Comparison of ENCODE assay signal across 7 mouse cellular contexts in genomic region chr1:42693852-42694251, GRCm38 (mm10). TPM values are rescaled to one million over a fixed set of nuclear protein-coding genes. Genes with fewer than 3 reads are reported as not detected.
DNase-seq lines count a peak whose midpoint lies in the region; ATAC-seq and TF ChIP-seq lines count a peak whose summit lies in the region.

No protein-coding gene starts in this region.

- peaks cover 89% of the 10 kb centered on the region for H3K27me3 ChIP-seq in lung, embryonic 14.5 days (ENCODE audit: insufficient read depth, low read length)
- H3K27me3 ChIP-seq in embryonic facial prominence, embryonic 12.5 days: peaks cover 48% of the 10 kb centered on the region
- no peaks in the 10 kb centered on the region for H3K27me3 ChIP-seq in hindbrain, postnatal 0 days (ENCODE audit: insufficient read depth, low read length)
- peaks cover 89% of the 10 kb centered on the region for H3K27me3 ChIP-seq in limb, embryonic 12.5 days

- no peak overlapping the region for H3K27ac ChIP-seq in lung, embryonic 14.5 days (ENCODE audit: low read depth)
- peak overlapping the region; percentile 86 for H3K27ac ChIP-seq in embryonic facial prominence, embryonic 12.5 days
- peak overlapping the region; percentile 92 for H3K27ac ChIP-seq in hindbrain, postnatal 0 days
- no peak overlapping the region for H3K27ac ChIP-seq in limb, embryonic 12.5 days

- peak; percentile 13; the same call in 1 of the 2 replicates for TF ChIP-seq CTCF in lung, embryonic 14.5 days (IDR thresholded peaks at IDR 0.05; ENCODE audit: low read depth)
- no peak for TF ChIP-seq CTCF in hindbrain, postnatal 0 days (IDR thresholded peaks at IDR 0.05; ENCODE audit: low read depth)

- peak overlapping the region; percentile 84 for H3K4me2 ChIP-seq in lung, embryonic 14.5 days
- H3K4me2 ChIP-seq in embryonic facial prominence, embryonic 12.5 days (replicated peaks): peak overlapping the region; percentile 76
- peak overlapping the region; percentile 94 for H3K4me2 ChIP-seq in hindbrain, postnatal 0 days (ENCODE audit: low read depth, low read length)
- H3K4me2 ChIP-seq in limb, embryonic 12.5 days: peak overlapping the region; percentile 79

- H3K9me3 ChIP-seq in lung, embryonic 14.5 days (ENCODE audit: low read depth, low read length): no peaks in the 10 kb centered on the region
- no peaks in the 10 kb centered on the region for H3K9me3 ChIP-seq in embryonic facial prominence, embryonic 12.5 days
- H3K9me3 ChIP-seq in hindbrain, postnatal 0 days (ENCODE audit: low read length): no peaks in the 10 kb centered on the region
- no peaks in the 10 kb centered on the region for H3K9me3 ChIP-seq in limb, embryonic 12.5 days

- no peak for ATAC-seq in lung, embryonic 14.5 days (ENCODE audit: insufficient read depth)
- no peak for ATAC-seq in embryonic facial prominence, embryonic 12.5 days (ENCODE audit: insufficient number of reproducible peaks, insufficient read depth, low FRiP score, low TSS enrichment)
- ATAC-seq in hindbrain, postnatal 0 days: peak; percentile 15
- ATAC-seq in limb, embryonic 12.5 days (ENCODE audit: insufficient number of reproducible peaks, insufficient read depth, low FRiP score, low TSS enrichment, low read depth): no peak

- peak overlapping the region; percentile 48 for H3K4me3 ChIP-seq in lung, embryonic 14.5 days (ENCODE audit: low read depth, low read length)
- peak overlapping the region; percentile 68 for H3K4me3 ChIP-seq in embryonic facial prominence, embryonic 12.5 days
- H3K4me3 ChIP-seq in hindbrain, postnatal 0 days (ENCODE audit: low read length): peak overlapping the region; percentile 76
- H3K4me3 ChIP-seq in limb, embryonic 12.5 days (replicated peaks): peak overlapping the region; percentile 52

- H3K36me3 ChIP-seq in lung, embryonic 14.5 days (ENCODE audit: insufficient read depth): no peaks in the 10 kb centered on the region
- H3K36me3 ChIP-seq in embryonic facial prominence, embryonic 12.5 days: no peaks in the 10 kb centered on the region
- no peaks in the 10 kb centered on the region for H3K36me3 ChIP-seq in hindbrain, postnatal 0 days (ENCODE audit: insufficient read depth, low read length)
- no peaks in the 10 kb centered on the region for H3K36me3 ChIP-seq in limb, embryonic 12.5 days

- H3K4me1 ChIP-seq in lung, embryonic 14.5 days (ENCODE audit: insufficient read depth): 0 out of 2 replicates have a peak, but pooled peaks cover 3% of the 10 kb centered on the region
- H3K4me1 ChIP-seq in embryonic facial prominence, embryonic 12.5 days: peaks cover 23% of the 10 kb centered on the region; the same call in 1 of the 2 replicates
- H3K4me1 ChIP-seq in hindbrain, postnatal 0 days (ENCODE audit: insufficient read depth, low read length): 0 out of 2 replicates have a peak, but pooled peaks cover 6% of the 10 kb centered on the region
- H3K4me1 ChIP-seq in limb, embryonic 12.5 days (replicated peaks): peaks cover 39% of the 10 kb centered on the region

- H3K9ac ChIP-seq in lung, embryonic 14.5 days: no peak overlapping the region
- peak overlapping the region; percentile 60 for H3K9ac ChIP-seq in embryonic facial prominence, embryonic 12.5 days
- peak overlapping the region; percentile 67 for H3K9ac ChIP-seq in hindbrain, postnatal 0 days (replicated peaks; ENCODE audit: low read length)
- no peak overlapping the region; the same call in 1 of the 2 replicates for H3K9ac ChIP-seq in limb, embryonic 12.5 days (replicated peaks)

- DNase-seq in lung, embryonic 14.5 days: peak; percentile 74
- DNase-seq in lung, postnatal 36 days: no peak
- DNase-seq in hindbrain, postnatal 0 days (ENCODE audit: low spot score): peak; percentile 81
- DNase-seq in right cerebral cortex, postnatal 10 days (ENCODE audit: low spot score in 2 of 2): peak; percentile 77 to 85
- DNase-seq in urinary bladder, postnatal 25 days (ENCODE audit: low spot score): no peak

- under 1% methylated on average over 22 of the region's 22 CpGs for WGBS in lung, embryonic 14.5 days
- WGBS in embryonic facial prominence, embryonic 12.5 days: under 1% methylated on average over 22 of the region's 22 CpGs
- WGBS in hindbrain, postnatal 0 days: under 1% methylated on average over 22 of the region's 22 CpGs
- WGBS in limb, embryonic 12.5 days: under 1% methylated on average over 22 of the region's 22 CpGs

RNA-seq across cellular contexts. Expression of gene Pou3f3, which starts 1.7 kb away (rescaled TPM):
- 0.34 and 0.49 TPM in 2 replicates for polyA plus RNA-seq in lung, embryonic 14.5 days (2014; fragmentation: Nextera tagmentation; extraction: Ambion mirVana)
- 10.3 and 12.1 TPM in 2 replicates for polyA plus RNA-seq in embryonic facial prominence, embryonic 12.5 days (2016; fragmentation: Nextera tagmentation; extraction: Ambion mirVana)
- total RNA-seq in hindbrain, postnatal 0 days (2014; rRNA removed): 30.7 and 37.3 TPM in 2 replicates
- polyA plus RNA-seq in hindbrain, postnatal 0 days (2015; fragmentation: Nextera tagmentation; extraction: Ambion mirVana): 10.3 and 10.6 TPM in 2 replicates
- polyA plus RNA-seq in limb, embryonic 12.5 days (2016; fragmentation: Nextera tagmentation; extraction: Ambion mirVana): 0.50 and 0.93 TPM in 2 replicates

Comparison
In these comparisons a context has a peak if more than half of its experiments do, and no peak if none do; other contexts are left out.
1. DNase-seq: peak in lung, embryonic 14.5 days (single experiment), hindbrain, postnatal 0 days (single experiment) and right cerebral cortex, postnatal 10 days (2 of 2); none in lung, postnatal 36 days (single experiment) and urinary bladder, postnatal 25 days (single experiment).
2. H3K27ac ChIP-seq: peak in embryonic facial prominence, embryonic 12.5 days (single experiment) and hindbrain, postnatal 0 days (single experiment); none in lung, embryonic 14.5 days (single experiment) and limb, embryonic 12.5 days (single experiment).
3. H3K9ac ChIP-seq: peak in embryonic facial prominence, embryonic 12.5 days (single experiment) and hindbrain, postnatal 0 days (single experiment); none in lung, embryonic 14.5 days (single experiment) and limb, embryonic 12.5 days (single experiment).
4. Peak in every context shown above with its lines, with median percentiles within 50 percentile points of each other: H3K4me2 ChIP-seq and H3K4me3 ChIP-seq.